Mouse (Mus musculus): Measurements from ENCODE around the gene Pard6b.

- TF ChIP-seq ZC3H11A (IDR thresholded peaks at IDR 0.05; ENCODE audit: low read depth, low read length) = no peak
- no peak for TF ChIP-seq POLR2A (IDR thresholded peaks at IDR 0.05; ENCODE audit: control insufficient read depth in 1 of 2, insufficient read depth in 1 of 2, low read depth in 1 of 2, low read length in 2 of 2, poor library complexity in 1 of 2)
- TF ChIP-seq GABPA (IDR thresholded peaks at IDR 0.05; ENCODE audit: low read depth, low read length) = no peak
- TF ChIP-seq CTCF (IDR thresholded peaks at IDR 0.05 in 2 of 3, conservative IDR thresholded peaks at IDR 0.05 in 1 of 3; ENCODE audit: control insufficient read depth in 1 of 3, insufficient read depth in 1 of 3, low read depth in 2 of 3, low read length in 3 of 3, poor library complexity in 1 of 3, severe bottlenecking in 1 of 3) = no peak
Measured at GRCm38 (mm10) chr2:168073722-168074121, 7.1 kb upstream of the Pard6b start.

Measured in MEL (cell line).